Mouse (Mus musculus) right cerebral cortex, postnatal 10 days (tissue): ENCODE results near the gene Rbms2.
A peak's percentile ranks its signal among the peaks of the same experiment; 100 is the strongest.
"Not testable (repeated sequence)": the region's sequence is repeated elsewhere in the genome, so short reads cannot be mapped to it uniquely, and the experiment has no call there.

ENCODE experiments used
- DNase-seq, 2 experiments: peaks; one replicate each; pipeline ENCODE4 v3.0.0; 2021; ENCODE audit warnings: low spot score in 2 of 2

Rbms2 gene

GRCm38 (mm10) chr10:128091564-128092505, 88.3 kb downstream of the Rbms2 start, which contains the start of gene Baz2a:
Baz2a (plus strand) TSS chr10:128091577.
- peak; percentile 42 to 58 for DNase-seq

- DNase-seq, result peak; percentile 90 to 91
Observed at GRCm38 (mm10) chr10:128090651-128091563, 89.2 kb downstream of the Rbms2 start.

GRCm38 (mm10) chr10:128089842-128090241, 90.3 kb downstream of the Rbms2 start:
- DNase-seq, result no peak

GRCm38 (mm10) chr10:128088181-128088580, 91.9 kb downstream of the Rbms2 start:
- DNase-seq, result no peak

GRCm38 (mm10) chr10:128087216-128087615, 92.9 kb downstream of the Rbms2 start:
- DNase-seq, result not testable (repeated sequence)

- no peak for DNase-seq
Observed at GRCm38 (mm10) chr10:128086391-128086790, 93.7 kb downstream of the Rbms2 start.

- no peak for DNase-seq
Observed at GRCm38 (mm10) chr10:128084160-128084559, 95.9 kb downstream of the Rbms2 start.

GRCm38 (mm10) chr10:128083688-128084087, 96.4 kb downstream of the Rbms2 start:
- DNase-seq, result peak; percentile 41 to 42

- DNase-seq, result peak; percentile 98 to 99
Observed at GRCm38 (mm10) chr10:128082880-128083421, 97.1 kb downstream of the Rbms2 start, which contains the start of gene Atp5b. Atp5b (plus strand) TSS chr10:128083273.

- DNase-seq, result no peak
Observed at GRCm38 (mm10) chr10:128082477-128082808, 97.7 kb downstream of the Rbms2 start.

- no peak for DNase-seq
Observed at GRCm38 (mm10) chr10:128081807-128082476, 98.2 kb downstream of the Rbms2 start.
